Mouse (Mus musculus) cerebellum, postnatal 25 days (tissue): ENCODE measurements at regions not wholly inside any gene's neighbourhood (a gene's known extent, or its start where the extent isn't known, plus 50 kb on each side); places are given as distances from the start of the nearest gene placed in this dataset.

Source experiments
- DNase-seq, 2 experiments: peaks; one replicate each; pipeline ENCODE4 v3.0.0; 2021; ENCODE audit warnings: mixed read lengths in 2 of 2

DNA sequence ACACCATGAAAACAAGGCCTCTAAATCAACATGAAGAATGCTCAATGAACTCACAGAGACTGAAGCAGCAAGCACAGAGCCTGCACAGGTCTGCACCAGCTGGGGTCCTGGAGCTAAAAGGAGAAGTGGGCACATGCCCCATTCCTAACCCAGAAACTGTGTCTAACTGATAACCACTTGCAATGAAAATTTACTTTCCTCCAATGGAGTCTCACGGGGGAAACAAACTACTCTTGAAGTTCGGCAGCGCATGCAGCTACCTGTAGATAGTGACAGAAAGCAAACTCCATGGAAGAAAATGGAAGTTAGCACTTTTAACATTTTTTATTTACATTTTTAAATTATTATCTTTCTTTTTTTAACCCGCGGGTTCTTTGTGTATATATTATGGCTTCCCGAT, 76.8 kb upstream of the Akap6 start:
- DNase-seq = no peak

DNA sequence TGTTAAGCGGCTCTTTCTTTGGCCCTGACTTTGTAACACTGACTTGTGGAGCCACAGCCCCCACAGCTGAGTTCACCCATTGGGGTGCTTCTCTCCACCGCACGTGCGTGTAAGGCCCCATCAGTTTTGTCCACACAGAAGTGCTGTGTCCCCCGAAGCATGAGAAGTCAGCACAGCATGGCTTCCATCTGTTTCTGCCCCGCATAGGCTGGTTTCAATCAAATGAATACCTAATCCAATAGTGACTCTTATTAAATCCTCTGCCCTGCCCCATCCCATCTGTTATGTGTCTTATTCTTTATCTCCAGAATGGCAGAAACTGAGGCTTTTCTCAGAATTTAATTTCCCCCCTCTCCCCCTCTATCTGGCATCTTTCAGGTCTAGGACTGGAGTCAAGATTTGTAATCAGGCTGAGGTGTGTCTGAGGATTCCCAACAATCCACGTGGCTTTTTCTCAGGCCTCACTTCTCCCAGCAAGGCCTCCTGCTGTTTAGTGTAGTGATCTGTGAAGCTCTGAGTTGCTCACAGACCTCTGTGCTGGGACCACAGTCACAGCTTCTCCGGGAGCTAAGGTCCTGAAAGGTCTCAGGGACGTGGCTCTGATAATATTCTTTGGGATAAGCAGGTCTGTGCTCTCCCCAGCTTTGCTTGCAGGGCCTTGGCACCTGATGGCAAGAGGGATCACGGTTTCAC, 75.6 kb upstream of the Akap6 start:
- DNase-seq = peak in 1 of 2 experiments; percentile 8

DNA sequence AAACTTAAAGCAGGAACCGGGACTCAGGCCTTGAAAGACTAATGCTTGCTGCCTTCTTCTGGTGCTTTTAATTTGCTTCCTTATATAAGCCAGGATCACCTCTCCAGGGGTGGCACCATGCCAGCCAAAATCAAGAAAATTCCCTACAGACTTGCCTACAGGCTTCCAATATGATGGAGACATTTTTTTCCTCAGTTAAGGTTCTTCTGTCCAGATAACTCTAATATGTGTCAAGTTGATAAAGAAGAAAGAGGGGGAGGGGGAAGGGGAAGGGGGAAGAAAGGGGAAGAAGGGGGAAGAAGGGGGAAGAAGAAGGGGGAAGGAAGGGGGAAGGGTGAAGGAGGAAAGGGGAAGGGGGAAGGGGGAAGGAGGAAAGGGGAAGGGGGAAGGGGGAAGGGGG, 74.3 kb upstream of the Akap6 start:
- DNase-seq = peak in 1 of 2 experiments; percentile 19

DNA sequence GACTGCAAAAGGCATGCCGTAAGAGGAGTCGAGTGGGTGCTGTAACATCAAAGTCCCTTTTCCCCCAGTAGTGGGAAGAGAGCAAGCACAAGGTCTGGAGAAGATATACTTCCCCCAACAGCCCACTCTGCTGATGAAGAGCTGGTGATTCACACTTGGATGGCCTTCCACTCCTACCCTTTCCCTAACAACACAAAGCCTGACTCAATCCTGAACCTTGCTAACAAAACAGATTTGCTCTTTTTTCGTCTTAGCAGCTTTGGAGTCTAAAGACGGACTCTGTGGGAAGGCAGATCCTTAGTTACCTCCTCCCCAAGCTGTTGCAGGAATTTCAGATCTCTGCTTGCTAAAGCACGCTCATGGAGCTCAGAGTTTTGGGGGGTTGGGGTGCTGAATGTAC, 70.4 kb upstream of the Akap6 start:
- DNase-seq = no peak

DNA sequence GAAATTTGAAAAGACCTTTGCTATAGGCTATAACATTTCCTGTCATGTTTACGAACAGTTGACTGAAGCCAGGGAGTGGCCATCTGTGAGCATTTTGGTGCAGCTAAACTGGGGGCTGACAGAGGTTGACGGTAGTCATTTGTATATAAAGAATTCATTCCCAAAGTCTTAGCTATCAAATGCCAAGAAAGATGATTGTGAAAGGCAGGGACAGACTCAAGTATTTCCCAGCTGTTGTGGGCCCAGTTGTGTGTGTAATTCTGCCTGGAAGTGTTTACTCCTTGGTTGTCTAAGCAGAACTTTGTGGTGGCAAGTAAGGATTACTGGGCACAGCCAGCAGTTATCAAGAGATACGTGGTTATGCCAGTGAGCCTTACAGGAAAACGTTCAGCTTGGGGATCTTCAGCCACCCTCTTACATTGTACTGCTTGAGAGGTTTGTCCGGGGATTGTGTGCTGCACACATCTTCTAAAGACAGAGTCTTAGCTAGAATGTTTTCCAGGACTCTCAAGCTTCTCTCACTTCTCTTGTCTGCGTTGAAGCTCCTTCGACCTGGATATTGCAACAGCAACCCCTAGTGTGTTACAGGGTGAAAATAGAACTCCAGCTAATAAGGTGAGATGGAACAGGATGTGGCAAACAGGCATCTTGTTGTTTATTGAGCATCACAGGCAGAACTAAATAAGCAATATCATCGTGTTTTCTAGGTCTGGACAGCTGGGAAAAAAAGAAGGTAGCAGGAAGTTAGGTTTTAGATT, 63.9 kb upstream of the Akap6 start:
- no peak for DNase-seq

DNA sequence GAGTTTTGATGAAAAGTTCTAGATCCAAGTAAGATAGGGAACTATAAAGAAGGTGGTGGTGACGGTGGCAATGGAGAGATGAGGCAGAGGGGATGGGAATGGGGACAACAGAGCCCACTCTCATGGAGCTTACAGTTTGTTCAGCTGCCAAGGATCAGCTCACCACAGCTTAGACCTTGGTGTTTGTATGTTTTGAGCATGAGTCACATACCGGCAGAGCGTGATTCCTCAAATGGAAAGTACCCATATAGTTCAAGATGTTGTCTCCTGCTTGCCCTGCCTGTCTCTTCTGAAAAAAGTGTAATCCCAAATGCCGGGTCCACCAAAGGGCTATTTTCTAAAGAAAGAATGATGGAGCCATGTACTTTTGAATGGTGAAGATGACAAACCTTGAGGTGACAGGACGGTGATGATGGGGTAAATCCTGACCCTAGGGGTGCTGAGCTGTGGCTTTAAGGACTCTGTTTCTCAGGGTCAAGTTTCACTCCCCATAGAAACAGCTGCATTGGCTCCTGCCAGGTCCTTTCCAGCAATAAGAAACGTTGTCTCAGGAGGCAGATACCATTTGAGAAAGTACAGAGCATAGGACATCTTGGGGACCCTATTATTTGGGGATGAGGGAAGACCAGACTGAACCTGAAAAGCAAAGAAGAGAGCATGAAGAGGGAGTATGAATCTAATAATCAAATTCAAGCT, 62.8 kb upstream of the Akap6 start:
- DNase-seq = no peak

DNA sequence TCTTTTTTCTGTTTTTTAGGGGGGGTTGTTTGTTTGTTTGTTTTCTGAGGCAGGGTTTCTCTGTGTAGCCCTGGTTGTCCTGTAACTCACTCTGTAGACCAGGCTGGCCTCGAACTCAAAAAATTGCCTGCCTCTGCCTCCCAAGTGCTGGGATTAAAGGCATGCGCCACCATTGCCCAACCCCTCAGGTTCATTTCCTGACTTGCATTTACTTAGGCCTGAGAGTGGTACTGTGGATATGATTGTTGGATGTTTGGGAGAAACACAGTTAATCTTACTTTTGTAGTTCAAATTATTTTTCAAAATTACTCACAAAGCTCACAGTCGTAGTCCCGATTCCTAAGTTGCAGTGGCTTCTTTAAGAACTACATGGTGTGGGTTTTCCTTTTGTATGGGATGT, 62.3 kb upstream of the Akap6 start:
- DNase-seq = no peak

DNA sequence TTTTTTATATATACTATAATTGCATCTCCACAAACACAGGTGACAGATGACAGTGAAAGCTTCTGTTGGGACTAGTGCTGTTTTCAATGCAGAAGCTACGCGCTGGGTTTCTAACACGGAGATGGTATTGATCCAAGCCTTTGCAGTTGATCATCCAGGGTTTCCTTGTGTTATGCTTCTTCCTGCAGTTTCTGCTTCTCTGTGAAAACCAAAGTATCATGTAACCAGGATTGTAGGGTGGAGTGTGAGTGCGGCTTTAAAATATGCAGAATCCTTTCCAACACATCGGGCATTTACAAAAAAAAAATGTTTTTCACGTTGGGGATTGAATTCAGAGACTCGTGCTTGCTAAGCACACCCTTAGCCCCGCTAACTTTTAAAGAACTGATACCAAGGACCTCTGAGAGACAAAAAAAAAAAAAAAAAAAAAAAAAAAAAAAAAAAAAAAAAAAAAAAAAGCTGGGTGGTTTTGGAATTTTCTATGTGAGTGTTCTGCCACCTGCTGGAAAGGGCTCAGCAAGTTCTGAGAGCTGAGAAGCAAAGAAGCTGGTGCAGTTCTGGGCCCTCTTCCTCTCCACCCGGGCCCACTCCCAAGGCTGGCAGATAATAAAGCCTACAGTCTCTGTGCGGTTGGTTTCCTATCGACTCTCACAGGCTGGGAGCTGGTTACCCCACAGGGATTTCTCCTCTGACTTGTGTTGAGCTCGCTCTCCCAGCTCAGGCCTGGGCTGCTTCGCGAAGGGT, 61.5 kb upstream of the Akap6 start:
- peak; percentile 47 to 68 for DNase-seq

DNA sequence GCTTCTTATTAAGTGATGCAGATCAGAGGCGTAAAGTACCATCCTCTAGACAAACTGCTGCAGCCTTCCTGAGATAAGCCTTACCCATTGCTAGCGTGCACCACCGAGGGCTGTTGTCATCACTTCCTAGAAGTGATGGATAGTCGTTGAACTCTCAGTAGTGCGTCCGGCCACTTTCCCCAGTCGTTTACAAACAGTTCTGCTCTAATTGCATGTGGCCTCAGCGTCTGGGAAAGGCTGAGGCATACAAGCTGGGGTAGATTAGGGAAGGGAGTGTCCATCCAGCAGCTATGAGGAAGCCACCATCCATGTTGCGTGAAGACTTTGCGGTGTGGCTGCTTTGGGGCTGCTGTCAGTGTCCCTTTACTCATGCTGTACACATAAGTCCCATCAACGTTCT, 60.7 kb upstream of the Akap6 start:
- no peak for DNase-seq

DNA sequence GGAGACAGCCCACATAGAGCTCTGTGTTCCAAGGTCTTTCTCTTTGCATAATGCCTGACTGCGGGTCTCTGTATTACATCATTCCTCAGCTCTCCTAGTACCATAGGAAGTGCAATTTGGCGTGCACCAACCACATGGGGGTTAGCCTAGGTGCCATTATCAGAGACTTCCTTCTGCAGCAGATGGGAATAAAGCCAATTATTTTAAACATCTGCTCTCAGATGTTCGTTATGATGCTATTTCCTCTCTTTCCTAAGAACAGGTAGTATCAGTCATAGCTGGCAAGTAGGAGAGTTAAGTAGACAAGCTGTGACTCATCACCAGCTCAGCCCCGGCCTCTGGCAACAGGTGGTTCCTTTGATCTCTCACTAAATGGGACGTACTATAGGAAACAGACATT, 55.1 kb upstream of the Akap6 start:
- DNase-seq = no peak
